Mouse (Mus musculus) liver, embryonic 13.5 days (tissue): ENCODE measurements around the gene Cd46. TPM values are rescaled to one million over a fixed set of nuclear protein-coding genes. Genes with fewer than 3 reads are reported as not detected.
A peak's percentile ranks its signal among the peaks of the same experiment; 100 is the strongest.

Experiments
- ATAC-seq: fragments of 200-750 bp; cut with Nextera tagmentation; 2 replicates; pipeline ENCODE4 v1.8.0; 2017; ENCODE audit warnings: low read depth, mild to moderate bottlenecking, moderate number of reproducible peaks, moderate library complexity
- DNase-seq: peaks from one replicate; pipeline ENCODE4 v3.0.0; 2022
- H3K27ac ChIP-seq: fragments of 300-500 bp; sonication (generic); 2 replicates; pipeline ENCODE4 v1.5.1; 2015; ENCODE audit warnings: moderate library complexity, mild to moderate bottlenecking, inconsistent platforms
- H3K27me3 ChIP-seq: fragments of 300-500 bp; sonication (generic); 2 replicates; pipeline ENCODE4 v1.6.1; 2015; ENCODE audit warnings: mild to moderate bottlenecking, inconsistent platforms
- H3K36me3 ChIP-seq: fragments of 300-500 bp; sonication (generic); 2 replicates; pipeline ENCODE4 v1.6.1; 2015; ENCODE audit warnings: mild to moderate bottlenecking, inconsistent platforms
- H3K4me1 ChIP-seq: fragments of 300-500 bp; sonication (generic); replicated peaks from 2 replicates; pipeline ENCODE4 v1.6.1; 2015; ENCODE audit warnings: inconsistent platforms
- H3K4me2 ChIP-seq: fragments of 300-500 bp; sonication (generic); 2 replicates; pipeline ENCODE4 v1.6.1; 2015; ENCODE audit warnings: inconsistent platforms, mild to moderate bottlenecking, moderate library complexity
- H3K4me3 ChIP-seq: fragments of 300-500 bp; sonication (generic); replicated peaks from 2 replicates; pipeline ENCODE4 v1.5.1; 2015; ENCODE audit warnings: mild to moderate bottlenecking, inconsistent platforms
- H3K9ac ChIP-seq: fragments of 300-500 bp; sonication (generic); 2 replicates; pipeline ENCODE4 v1.6.1; 2015; ENCODE audit warnings: mild to moderate bottlenecking, inconsistent platforms
- H3K9me3 ChIP-seq: fragments of 300-500 bp; sonication (generic); replicated peaks from 2 replicates; pipeline ENCODE4 v1.6.1; 2016; ENCODE audit warnings: inconsistent platforms
- WGBS: fragments of 180-500 bp; shearing (Covaris S2); methylation state at CpG from one replicate; pipeline ENCODE4 v1.1.7; 2015; ENCODE audit not compliant: insufficient replicate concordance; 5-methylcytosine and 5-hydroxymethylcytosine counted together
- polyA plus RNA-seq: library from polyadenylated mRNA; unstranded; fragments of >200 nt; fragmentation: Nextera tagmentation; extraction: Ambion mirVana; gene quantifications from 2 replicates; pipeline ENCODE4 v1.2.1, GENCODE M21; 2015

The Cd46 gene
- polyA plus RNA-seq, 1 experiment from 2014 or later: 0.76 TPM

GRCm38 (mm10) chr1:195018089-195018999 lies 73.7 kb downstream of the Cd46 start:
- Histone ChIP-seq H3K27me3 (no peaks in the 10 kb centered on the region), H3K4me1 (no peaks in the 10 kb centered on the region), H3K9ac (no peak overlapping the region), H3K27ac (no peak overlapping the region), H3K36me3 (no peaks in the 10 kb centered on the region), H3K4me2 (no peak overlapping the region), H3K4me3 (no peak overlapping the region), H3K9me3 (no peaks in the 10 kb centered on the region)
- WGBS: 73% methylated on average over 9 of the region's 9 CpGs
- no peak for DNase-seq
- peak; percentile 56; the same call in 1 of the 2 replicates for ATAC-seq

GRCm38 (mm10) chr1:195017626-195018025 lies 74.4 kb downstream of the Cd46 start:
- WGBS: 75% methylated on average over 4 of the region's 4 CpGs
- ATAC-seq (no peak), DNase-seq (no peak)

GRCm38 (mm10) chr1:195016811-195017501 lies 75.1 kb downstream of the Cd46 start:
- no peak for DNase-seq

More at GRCm38 (mm10) chr1:195017626-195018025, 74.4 kb downstream of the Cd46 start:
- no peaks in the 10 kb centered on the region for H3K27me3 ChIP-seq
- H3K27ac ChIP-seq: no peak overlapping the region
- H3K4me3 ChIP-seq: no peak overlapping the region
- no peaks in the 10 kb centered on the region for H3K9me3 ChIP-seq
- H3K9ac ChIP-seq: no peak overlapping the region
- no peak overlapping the region for H3K4me2 ChIP-seq
- no peaks in the 10 kb centered on the region for H3K4me1 ChIP-seq
- no peaks in the 10 kb centered on the region for H3K36me3 ChIP-seq

GRCm38 (mm10) chr1:195015281-195015680 lies 76.8 kb downstream of the Cd46 start:
- Histone ChIP-seq H3K36me3 (no peaks in the 10 kb centered on the region), H3K9ac (no peak overlapping the region)
- 86% methylated on average over 1 of the region's 1 CpGs for WGBS

More at GRCm38 (mm10) chr1:195016811-195017501, 75.1 kb downstream of the Cd46 start:
- H3K4me2 ChIP-seq: no peak overlapping the region
- H3K4me3 ChIP-seq: no peak overlapping the region
- no peak for ATAC-seq
- no peaks in the 10 kb centered on the region for H3K4me1 ChIP-seq
- H3K27me3 ChIP-seq: no peaks in the 10 kb centered on the region
- 75% methylated on average over 11 of the region's 11 CpGs for WGBS
- no peak overlapping the region for H3K27ac ChIP-seq
- H3K9ac ChIP-seq: no peak overlapping the region
- no peaks in the 10 kb centered on the region for H3K36me3 ChIP-seq
- no peaks in the 10 kb centered on the region for H3K9me3 ChIP-seq

GRCm38 (mm10) chr1:195014201-195014885 lies 77.7 kb downstream of the Cd46 start:
- DNase-seq (no peak), ATAC-seq (no peak)
- no peak overlapping the region for H3K4me2 ChIP-seq
- no peaks in the 10 kb centered on the region for H3K4me1 ChIP-seq
- H3K4me3 ChIP-seq: no peak overlapping the region
- no peaks in the 10 kb centered on the region for H3K36me3 ChIP-seq
- H3K9ac ChIP-seq: no peak overlapping the region
- WGBS: 50% methylated on average over 3 of the region's 3 CpGs
- no peaks in the 10 kb centered on the region for H3K9me3 ChIP-seq
- no peak overlapping the region for H3K27ac ChIP-seq
- H3K27me3 ChIP-seq: no peaks in the 10 kb centered on the region

More at GRCm38 (mm10) chr1:195015281-195015680, 76.8 kb downstream of the Cd46 start:
- H3K4me2 ChIP-seq: no peak overlapping the region
- H3K27ac ChIP-seq: no peak overlapping the region
- DNase-seq (no peak), ATAC-seq (no peak)
- H3K4me3 ChIP-seq: no peak overlapping the region
- no peaks in the 10 kb centered on the region for H3K27me3 ChIP-seq
- no peaks in the 10 kb centered on the region for H3K4me1 ChIP-seq
- no peaks in the 10 kb centered on the region for H3K9me3 ChIP-seq

GRCm38 (mm10) chr1:195012531-195012930 lies 79.5 kb downstream of the Cd46 start:
- ATAC-seq (no peak), DNase-seq (no peak)
- no peaks in the 10 kb centered on the region for H3K27me3 ChIP-seq
- WGBS: 53% methylated on average over 2 of the region's 2 CpGs
- no peak overlapping the region for H3K9ac ChIP-seq
- H3K4me1 ChIP-seq: no peaks in the 10 kb centered on the region
- H3K36me3 ChIP-seq: no peaks in the 10 kb centered on the region
- H3K4me2 ChIP-seq: no peak overlapping the region
- H3K9me3 ChIP-seq: no peaks in the 10 kb centered on the region
- H3K4me3 ChIP-seq: no peak overlapping the region
- no peak overlapping the region for H3K27ac ChIP-seq

- no peaks in the 10 kb centered on the region for H3K4me1 ChIP-seq
- no peak overlapping the region for H3K27ac ChIP-seq
- H3K36me3 ChIP-seq: no peaks in the 10 kb centered on the region
- no peak overlapping the region for H3K9ac ChIP-seq
- H3K9me3 ChIP-seq: no peaks in the 10 kb centered on the region
- no peak overlapping the region for H3K4me2 ChIP-seq
- no peak overlapping the region for H3K4me3 ChIP-seq
- no peaks in the 10 kb centered on the region for H3K27me3 ChIP-seq
- ATAC-seq: no peak
- DNase-seq: no peak
Observed at GRCm38 (mm10) chr1:195006267-195006666, 85.8 kb downstream of the Cd46 start.

- no peak overlapping the region for H3K4me2 ChIP-seq
- H3K27me3 ChIP-seq: no peaks in the 10 kb centered on the region
- DNase-seq (no peak), ATAC-seq (no peak)
- no peaks in the 10 kb centered on the region for H3K36me3 ChIP-seq
- no peaks in the 10 kb centered on the region for H3K9me3 ChIP-seq
- no peak overlapping the region for H3K9ac ChIP-seq
- no peak overlapping the region for H3K27ac ChIP-seq
- H3K4me1 ChIP-seq: no peaks in the 10 kb centered on the region
- no peak overlapping the region for H3K4me3 ChIP-seq
- WGBS: 4% methylated on average over 1 of the region's 1 CpGs
Observed at GRCm38 (mm10) chr1:195004194-195004593, 87.9 kb downstream of the Cd46 start.

- no peak overlapping the region for H3K27ac ChIP-seq
- ATAC-seq: no peak
Observed at GRCm38 (mm10) chr1:195003328-195003727, 88.7 kb downstream of the Cd46 start.

GRCm38 (mm10) chr1:194998396-194998795 lies 93.7 kb downstream of the Cd46 start:
- DNase-seq (no peak), ATAC-seq (no peak)
- Histone ChIP-seq H3K4me3 (no peak overlapping the region), H3K9me3 (no peaks in the 10 kb centered on the region), H3K4me2 (no peak overlapping the region), H3K4me1 (peaks cover 13% of the 10 kb centered on the region), H3K36me3 (no peaks in the 10 kb centered on the region), H3K9ac (no peak overlapping the region), H3K27ac (no peak overlapping the region), H3K27me3 (no peaks in the 10 kb centered on the region)
- WGBS: 61% methylated on average over 1 of the region's 1 CpGs

More at GRCm38 (mm10) chr1:195003328-195003727, 88.7 kb downstream of the Cd46 start:
- Histone ChIP-seq H3K4me3 (no peak overlapping the region), H3K9ac (no peak overlapping the region), H3K4me1 (no peaks in the 10 kb centered on the region), H3K9me3 (no peaks in the 10 kb centered on the region), H3K36me3 (no peaks in the 10 kb centered on the region), H3K27me3 (no peaks in the 10 kb centered on the region), H3K4me2 (no peak overlapping the region)
- 67% methylated on average over 4 of the region's 4 CpGs for WGBS
- DNase-seq: no peak

- Histone ChIP-seq H3K27ac (no peak overlapping the region), H3K36me3 (no peaks in the 10 kb centered on the region), H3K4me2 (no peak overlapping the region), H3K9me3 (no peaks in the 10 kb centered on the region), H3K27me3 (no peaks in the 10 kb centered on the region), H3K4me3 (no peak overlapping the region), H3K9ac (no peak overlapping the region), H3K4me1 (peaks cover 37% of the 10 kb centered on the region)
- peak; percentile 64 for ATAC-seq
- WGBS: 40% methylated on average over 2 of the region's 2 CpGs
- DNase-seq: no peak
Observed at GRCm38 (mm10) chr1:194995196-194995595, 96.9 kb downstream of the Cd46 start.
